Mouse (Mus musculus) CD4-positive, CD25-positive, alpha-beta regulatory T cell, adult 9 weeks (primary cell): Measurements from ENCODE around the gene Exoc6b. TPM values are rescaled to one million over a fixed set of nuclear protein-coding genes. Genes with fewer than 3 reads are reported as not detected.

Source experiments
- polyA plus RNA-seq: library from polyadenylated mRNA; unstranded; fragments of 100-300 nt; shearing (Covaris generic); gene quantifications from one replicate; pipeline ENCODE4 v1.2.1, GENCODE M21; 2017

Exoc6b gene
- polyA plus RNA-seq = 30.4 TPM

GRCm38 (mm10) chr6:85069023-85069985 is at the start of gene Exoc6b:
Gene Exoc6b (minus strand): TSS chr6:85069513.

GRCm38 (mm10) chr6:84593693-84594092 is 475.6 kb downstream of the Exoc6b start, which contains the start of gene Cyp26b1:
Gene Cyp26b1 (minus strand): TSS chr6:84593908.

Other genes with a start within 250 kb of the Exoc6b start
- gene Spr, start 68.3 kb upstream of the Exoc6b start, polyA plus RNA-seq = 39.2 TPM
- gene Emx1, start 117.9 kb upstream of the Exoc6b start, polyA plus RNA-seq = not detected